Mouse (Mus musculus) limb, embryonic 11.5 days (tissue): ENCODE measurements around the gene Efs. TPM values are rescaled to one million over a fixed set of nuclear protein-coding genes. Genes with fewer than 3 reads are reported as not detected.
"Not testable (repeated sequence)": the region's sequence is repeated elsewhere in the genome, so short reads cannot be mapped to it uniquely, and the experiment has no call there.

Source experiments
- ATAC-seq: fragments of 200-750 bp; cut with Nextera tagmentation; 2 replicates; pipeline ENCODE4 v1.8.0; 2017; ENCODE audit warnings: low read depth; ENCODE audit not compliant: insufficient number of reproducible peaks, low FRiP score, low TSS enrichment
- DNase-seq: peaks from one replicate; pipeline ENCODE4 v3.0.0-alpha.2; 2015; ENCODE audit warnings: low spot score
- H3K27ac ChIP-seq: fragments of 300-500 bp; sonication (generic); replicated peaks from 2 replicates; pipeline ENCODE4 v1.5.1; 2014; ENCODE audit warnings: low read depth, mild to moderate bottlenecking, low read length
- H3K27me3 ChIP-seq: fragments of 300-500 bp; sonication (generic); 2 replicates; pipeline ENCODE4 v1.6.1; 2014; ENCODE audit warnings: mild to moderate bottlenecking, low read length, mixed read lengths; ENCODE audit not compliant: control insufficient read depth, insufficient read depth
- H3K36me3 ChIP-seq: fragments of 300-500 bp; sonication (generic); 2 replicates; pipeline ENCODE4 v1.6.1; 2014; ENCODE audit warnings: mild to moderate bottlenecking, low read length, moderate library complexity, mixed read lengths; ENCODE audit not compliant: control insufficient read depth, insufficient read depth
- H3K4me1 ChIP-seq: fragments of 300-500 bp; sonication (generic); 2 replicates; pipeline ENCODE4 v1.6.1; 2014; ENCODE audit warnings: low read length, mixed read lengths; ENCODE audit not compliant: control insufficient read depth, insufficient read depth
- H3K4me2 ChIP-seq: fragments of 300-500 bp; sonication (generic); 2 replicates; pipeline ENCODE4 v1.6.1; 2014; ENCODE audit warnings: low read depth, mild to moderate bottlenecking, moderate library complexity; ENCODE audit not compliant: severe bottlenecking
- H3K4me3 ChIP-seq: fragments of 300-500 bp; sonication (generic); 2 replicates; pipeline ENCODE4 v1.5.1; 2014; ENCODE audit warnings: low read depth, low read length
- H3K9ac ChIP-seq: fragments of 300-500 bp; sonication (generic); 2 replicates; pipeline ENCODE4 v1.6.1; 2014; ENCODE audit warnings: mild to moderate bottlenecking, low read length
- H3K9me3 ChIP-seq: fragments of 300-500 bp; sonication (generic); 2 replicates; pipeline ENCODE4 v1.6.1; 2016; ENCODE audit warnings: low read length; ENCODE audit not compliant: control insufficient read depth
- WGBS: fragments of 180-500 bp; shearing (Covaris S2); extraction: QIAGEN DNeasy Blood & Tissue Kit; methylation state at CpG from one replicate; pipeline ENCODE4 v1.1.7; 2014; 5-methylcytosine and 5-hydroxymethylcytosine counted together
- polyA plus RNA-seq: library from polyadenylated mRNA; unstranded; fragments of >200 nt; fragmentation: Nextera tagmentation; extraction: Ambion mirVana; gene quantifications from 2 replicates; pipeline ENCODE4 v1.2.1, GENCODE M21; 2014

The Efs gene
- 42.7 and 44.6 TPM in 2 replicates for polyA plus RNA-seq

DNA sequence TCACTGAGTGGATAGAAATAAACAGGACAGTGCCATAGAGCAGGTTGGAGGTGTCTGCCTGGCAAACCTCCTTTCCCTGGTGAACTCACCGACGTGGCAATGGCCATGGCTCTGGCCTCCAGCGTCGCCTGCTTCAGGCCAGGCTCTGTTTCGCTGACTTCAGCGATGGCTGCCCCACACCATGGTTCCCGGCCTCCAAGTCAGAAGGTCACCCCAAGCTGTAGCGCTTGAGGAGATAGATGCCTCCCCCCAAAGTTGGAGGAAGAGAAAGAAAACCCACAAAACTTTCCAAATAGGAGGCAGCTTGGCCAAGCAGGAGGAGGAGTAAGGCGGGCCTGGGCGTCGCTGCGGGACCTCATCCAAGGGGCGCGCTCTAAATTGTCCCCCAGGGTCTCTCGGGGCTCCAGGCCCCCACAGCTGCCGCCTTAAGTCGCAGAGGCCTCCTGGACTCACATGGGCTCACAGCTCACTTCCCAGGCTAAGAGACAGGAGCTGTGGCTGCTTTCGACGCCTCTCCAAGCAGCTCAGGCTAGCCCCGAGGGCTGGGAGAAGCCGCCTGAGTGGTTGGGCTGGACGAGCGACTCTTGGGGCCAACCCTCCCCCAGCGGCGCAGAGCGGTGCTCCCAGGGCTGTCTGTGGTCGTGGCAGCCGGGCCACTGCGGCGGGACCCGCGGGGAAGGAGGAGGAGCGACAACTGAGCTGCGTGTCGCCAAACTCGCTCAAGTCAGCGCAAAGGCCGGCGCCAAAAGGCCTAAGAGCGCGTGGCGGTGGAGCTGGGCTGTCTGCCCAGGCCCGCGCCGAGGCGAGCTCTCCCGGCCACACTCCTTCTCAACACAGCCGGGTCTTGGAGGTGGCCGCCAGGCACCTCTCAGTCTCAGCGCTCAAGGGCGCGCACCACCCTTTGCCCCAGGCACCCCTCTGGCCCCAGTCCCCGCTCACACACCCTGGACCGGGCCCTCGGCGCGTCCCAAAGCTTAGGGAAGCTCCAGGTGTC lies at the start of gene Efs:
TSS of gene Efs (minus strand) at position 778 of the 994 bp plus-strand sequence.
- Histone ChIP-seq H3K27ac (peak within 1 kb of the TSS; percentile 99), H3K27me3 (no peaks in the 10 kb centered on the region), H3K4me3 (peak within 1 kb of the TSS; percentile 53), H3K4me1 (peaks cover 20% of the 10 kb centered on the region), H3K9ac (peak within 1 kb of the TSS; percentile 92), H3K4me2 (peak within 1 kb of the TSS; percentile 83), H3K9me3 (peaks cover 10% of the 10 kb centered on the region; the same call in 1 of the 2 replicates), H3K36me3 (peaks cover 10% of the 10 kb centered on the region; the same call in 1 of the 2 replicates)
- under 1% methylated on average over 56 of the region's 57 CpGs for WGBS
- peak; percentile 58 for ATAC-seq
- DNase-seq = peak; percentile 81

DNA sequence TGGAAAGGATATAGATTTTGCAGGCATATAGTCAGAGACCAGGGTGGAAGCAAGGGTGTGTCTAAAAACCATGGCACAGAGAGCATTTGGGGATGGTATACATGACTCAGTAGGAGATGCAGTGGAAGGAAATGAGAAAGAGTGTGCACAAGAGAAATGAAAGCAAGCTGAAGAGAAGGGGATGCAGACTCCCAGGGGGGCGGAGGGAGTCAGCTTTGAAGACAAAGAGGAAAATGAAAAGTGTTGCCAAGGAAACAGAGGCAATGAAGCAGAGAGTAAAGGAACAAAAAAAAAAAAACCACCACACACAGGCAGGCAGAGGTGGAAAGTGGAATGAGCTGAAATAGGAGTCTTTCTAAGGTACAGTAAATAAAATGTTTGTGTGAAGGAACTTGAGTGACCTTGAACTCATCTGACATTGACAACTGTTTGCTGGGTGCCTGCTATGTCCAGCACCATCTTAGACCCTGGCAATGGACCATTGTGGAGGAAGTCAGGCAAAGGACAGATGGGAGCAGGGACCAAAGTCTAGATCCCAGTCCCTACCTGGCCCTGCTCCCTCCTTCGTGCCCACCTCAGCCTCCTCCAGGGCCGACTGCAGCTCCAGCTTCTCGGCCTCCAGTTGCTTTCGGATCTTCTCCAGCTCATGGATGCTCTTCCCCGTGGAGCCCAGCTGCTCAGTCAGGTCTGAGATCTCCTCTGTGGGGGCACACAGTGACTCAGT lies 48.3 kb upstream of the Efs start:
- DNase-seq (no peak), ATAC-seq (no peak)
- Histone ChIP-seq H3K27me3 (peaks cover 3% of the 10 kb centered on the region; the same call in 1 of the 2 replicates), H3K4me1 (no peaks in the 10 kb centered on the region), H3K4me3 (no peak overlapping the region), H3K9me3 (no peaks in the 10 kb centered on the region), H3K36me3 (no peaks in the 10 kb centered on the region), H3K9ac (no peak overlapping the region), H3K27ac (no peak overlapping the region), H3K4me2 (no peak overlapping the region)
- WGBS = 86% methylated on average over 6 of the region's 6 CpGs

DNA sequence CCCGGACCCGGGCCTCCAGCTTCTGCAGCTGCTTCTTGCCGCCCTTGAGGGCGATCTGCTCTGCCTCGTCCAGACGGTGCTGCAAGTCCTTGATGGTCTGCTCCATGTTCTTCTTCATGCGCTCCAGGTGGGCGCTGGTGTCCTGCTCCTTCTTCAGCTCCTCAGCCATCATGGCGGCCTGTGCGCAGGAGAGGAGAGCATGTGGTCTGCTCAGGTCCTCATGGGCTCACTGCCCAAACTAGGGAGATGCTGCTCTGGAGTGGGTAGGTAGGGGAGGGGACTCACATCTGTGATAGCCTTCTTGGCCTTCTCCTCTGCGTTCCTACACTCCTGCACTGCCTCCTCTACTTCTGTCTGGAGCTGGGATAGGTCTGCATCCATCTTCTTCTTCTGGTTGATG lies 46.9 kb upstream of the Efs start:
- not testable (repeated sequence) for H3K4me3 ChIP-seq, ATAC-seq, H3K4me2 ChIP-seq, H3K9ac ChIP-seq, H3K9me3 ChIP-seq, H3K27ac ChIP-seq, H3K4me1 ChIP-seq, H3K27me3 ChIP-seq, DNase-seq, H3K36me3 ChIP-seq
- 97% methylated on average over 7 of the region's 11 CpGs for WGBS

DNA sequence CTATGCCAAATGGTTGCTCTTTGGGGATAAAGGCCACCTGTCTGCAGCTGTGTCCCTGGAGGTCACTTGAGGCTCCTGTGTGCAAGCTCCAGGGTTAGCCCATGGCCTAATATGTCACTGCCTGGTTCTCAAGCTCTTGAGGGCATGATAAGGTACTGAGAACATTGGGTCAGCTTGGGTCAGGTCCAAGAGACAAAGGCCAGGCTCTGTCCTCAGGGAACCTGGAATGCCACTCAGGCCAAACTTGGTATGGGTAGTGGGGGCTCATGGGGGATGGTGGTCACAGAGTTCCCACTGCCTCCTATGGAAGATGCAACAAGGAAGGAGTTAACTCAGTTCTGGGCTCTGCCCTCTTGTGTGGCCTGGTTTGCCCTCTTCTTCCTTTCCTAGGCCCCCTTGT lies 42.4 kb upstream of the Efs start:
- Histone ChIP-seq H3K9me3 (no peaks in the 10 kb centered on the region), H3K36me3 (no peaks in the 10 kb centered on the region), H3K9ac (no peak overlapping the region), H3K4me2 (no peak overlapping the region), H3K4me3 (no peak overlapping the region), H3K27me3 (no peaks in the 10 kb centered on the region), H3K4me1 (peaks cover 3% of the 10 kb centered on the region; the same call in 1 of the 2 replicates), H3K27ac (no peak overlapping the region)
- no peak for ATAC-seq
- no peak for DNase-seq

DNA sequence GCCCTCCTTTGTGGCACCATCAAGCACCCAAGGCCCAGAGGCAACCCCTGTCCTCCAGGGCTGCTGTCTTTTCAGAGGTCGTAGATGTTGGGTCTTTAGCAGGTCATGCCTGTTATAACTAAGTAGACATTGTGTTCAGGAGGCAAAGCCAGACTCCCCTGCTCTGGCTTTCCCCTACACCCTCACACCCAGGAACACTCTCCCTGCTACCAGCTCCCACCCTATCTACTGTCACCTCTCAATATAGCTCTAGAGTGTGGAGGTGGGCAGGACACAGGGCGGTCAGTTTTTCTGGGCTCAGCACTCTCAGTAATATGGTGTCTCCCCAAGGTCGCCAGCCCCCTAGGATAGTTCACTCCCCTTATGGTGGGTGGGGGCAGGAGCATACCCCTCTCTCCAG lies 41.9 kb upstream of the Efs start:
- 82% methylated on average over 3 of the region's 3 CpGs for WGBS
- Histone ChIP-seq H3K27me3 (no peaks in the 10 kb centered on the region), H3K4me2 (no peak overlapping the region), H3K36me3 (no peaks in the 10 kb centered on the region), H3K4me1 (peaks cover 3% of the 10 kb centered on the region; the same call in 1 of the 2 replicates), H3K27ac (no peak overlapping the region), H3K4me3 (no peak overlapping the region), H3K9ac (no peak overlapping the region), H3K9me3 (no peaks in the 10 kb centered on the region)
- DNase-seq (no peak), ATAC-seq (no peak)

DNA sequence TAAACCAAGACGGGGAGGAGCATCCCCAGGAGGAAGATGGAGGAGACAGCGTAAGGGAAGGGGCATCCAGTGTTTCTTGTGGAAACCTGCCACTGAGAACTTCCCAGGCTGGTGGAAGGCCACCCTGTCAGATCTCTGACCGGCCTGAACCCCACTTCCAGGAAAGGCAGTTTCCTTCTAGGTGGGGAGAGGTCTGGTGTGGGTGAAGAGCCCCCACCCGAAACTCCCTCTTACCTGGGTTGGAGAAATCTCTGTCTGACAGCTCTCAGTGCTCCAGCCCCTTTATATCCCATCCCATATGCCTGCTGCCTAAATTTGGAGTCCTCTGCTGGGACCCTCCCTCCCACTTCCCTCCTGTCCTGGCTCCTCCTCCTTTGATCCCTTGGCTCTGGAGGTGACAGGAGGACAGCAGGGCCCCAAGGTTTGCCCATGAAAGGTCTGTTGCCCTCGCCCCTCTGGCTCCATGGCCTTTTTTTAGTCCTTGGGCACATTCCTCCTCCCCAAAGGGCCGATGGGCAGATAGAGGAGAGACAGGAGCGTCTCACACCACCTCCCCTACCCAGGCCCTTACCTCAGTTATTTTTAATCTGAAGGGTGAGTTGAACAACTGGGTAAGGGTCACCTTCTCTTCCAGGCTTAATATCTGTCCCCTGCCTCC lies 40.5 kb upstream of the Efs start, which contains the start of gene Myh6:
TSS of gene Myh6 (minus strand) at position 608 of the 658 bp plus-strand sequence.
- Histone ChIP-seq H3K4me2 (no peak within 1 kb of the TSS), H3K36me3 (no peaks in the 10 kb centered on the region), H3K27me3 (no peaks in the 10 kb centered on the region), H3K4me3 (no peak within 1 kb of the TSS), H3K27ac (no peak within 1 kb of the TSS), H3K9ac (no peak within 1 kb of the TSS), H3K4me1 (peaks cover 3% of the 10 kb centered on the region; the same call in 1 of the 2 replicates), H3K9me3 (no peaks in the 10 kb centered on the region)
- no peak for ATAC-seq
- WGBS = 63% methylated on average over 7 of the region's 7 CpGs
- no peak for DNase-seq

DNA sequence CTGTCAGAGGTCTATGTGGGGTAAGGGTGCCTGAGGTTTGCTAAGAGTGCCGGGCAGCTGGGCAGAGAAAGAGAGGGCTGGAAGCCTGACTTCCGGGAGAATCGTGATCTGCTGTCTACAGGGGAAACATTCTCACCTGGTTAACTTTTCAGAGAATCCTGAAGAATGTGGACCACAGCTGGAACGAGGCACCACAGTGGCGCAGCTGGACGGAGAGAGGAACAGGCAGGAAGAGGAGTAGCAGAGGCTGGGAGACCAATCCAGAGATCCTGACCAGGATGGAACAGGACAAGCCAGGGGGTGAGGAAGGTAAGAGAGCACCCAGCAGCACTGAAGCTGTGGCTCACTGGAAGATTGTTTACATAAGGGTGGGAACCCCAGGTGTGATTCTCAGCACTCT lies 39.7 kb upstream of the Efs start:
- no peaks in the 10 kb centered on the region for H3K27me3 ChIP-seq
- 53% methylated on average over 6 of the region's 6 CpGs for WGBS
- H3K4me2 ChIP-seq = no peak overlapping the region
- H3K9me3 ChIP-seq = no peaks in the 10 kb centered on the region
- no peak for ATAC-seq
- no peak for DNase-seq
- no peak overlapping the region for H3K9ac ChIP-seq
- peaks cover 3% of the 10 kb centered on the region; the same call in 1 of the 2 replicates for H3K4me1 ChIP-seq
- H3K4me3 ChIP-seq = no peak overlapping the region
- H3K36me3 ChIP-seq = no peaks in the 10 kb centered on the region
- H3K27ac ChIP-seq = no peak overlapping the region

DNA sequence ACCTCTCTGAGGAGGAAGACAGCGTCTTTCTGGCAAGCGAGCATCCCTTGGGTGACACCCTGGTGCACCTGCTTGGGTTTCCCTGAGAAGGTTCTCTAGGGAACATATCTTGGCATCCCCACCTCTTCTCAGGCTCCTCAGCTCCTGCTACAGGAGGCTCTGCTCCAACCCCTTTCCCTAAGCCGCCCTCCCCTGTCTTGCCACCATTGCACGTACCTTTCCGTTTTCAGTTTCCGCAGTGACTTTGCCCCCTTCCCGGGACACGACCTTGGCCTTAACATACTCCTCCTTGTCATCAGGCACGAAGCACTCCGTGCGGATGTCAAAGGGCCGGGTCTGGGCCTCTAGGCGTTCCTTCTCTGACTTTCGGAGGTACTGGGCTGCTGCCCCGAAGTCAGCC lies 39.1 kb upstream of the Efs start:
- Histone ChIP-seq H3K27ac (no peak overlapping the region), H3K36me3 (no peaks in the 10 kb centered on the region), H3K4me1 (peaks cover 3% of the 10 kb centered on the region; the same call in 1 of the 2 replicates), H3K4me2 (no peak overlapping the region), H3K4me3 (no peak overlapping the region), H3K9me3 (no peaks in the 10 kb centered on the region), H3K9ac (no peak overlapping the region), H3K27me3 (no peaks in the 10 kb centered on the region)
- WGBS = 77% methylated on average over 15 of the region's 15 CpGs
- DNase-seq = no peak
- ATAC-seq = no peak
